Mouse (Mus musculus) heart, embryonic 13.5 days (tissue): Measurements from ENCODE around the gene Acta1. TPM values are rescaled to one million over a fixed set of nuclear protein-coding genes. Genes with fewer than 3 reads are reported as not detected.

Source experiments
- ATAC-seq: fragments of 200-750 bp; cut with Nextera tagmentation; 2 replicates; pipeline ENCODE4 v1.8.0; 2017; ENCODE audit warnings: moderate TSS enrichment; ENCODE audit not compliant: insufficient number of reproducible peaks, low FRiP score, low TSS enrichment; ENCODE audit errors: extremely low read depth
- H3K27ac ChIP-seq: fragments of 300-500 bp; sonication (generic); replicated peaks from 2 replicates; pipeline ENCODE4 v1.5.1; 2015; ENCODE audit warnings: moderate library complexity, mild to moderate bottlenecking, inconsistent platforms
- H3K27me3 ChIP-seq: fragments of 300-500 bp; sonication (generic); replicated peaks from 2 replicates; pipeline ENCODE4 v1.6.1; 2015; ENCODE audit warnings: mild to moderate bottlenecking, inconsistent platforms
- H3K36me3 ChIP-seq: fragments of 300-500 bp; sonication (generic); 2 replicates; pipeline ENCODE4 v1.6.1; 2015; ENCODE audit warnings: mild to moderate bottlenecking, inconsistent platforms
- H3K4me1 ChIP-seq: fragments of 300-500 bp; sonication (generic); 2 replicates; pipeline ENCODE4 v1.6.1; 2015; ENCODE audit warnings: inconsistent platforms
- H3K4me2 ChIP-seq: fragments of 300-500 bp; sonication (generic); 2 replicates; pipeline ENCODE4 v1.6.1; 2015; ENCODE audit warnings: inconsistent platforms, mild to moderate bottlenecking, moderate library complexity
- H3K4me3 ChIP-seq: fragments of 300-500 bp; sonication (generic); 2 replicates; pipeline ENCODE4 v1.5.1; 2015; ENCODE audit warnings: moderate library complexity, mild to moderate bottlenecking, inconsistent platforms
- H3K9ac ChIP-seq: fragments of 300-500 bp; sonication (generic); 2 replicates; pipeline ENCODE4 v1.6.1; 2015; ENCODE audit warnings: inconsistent platforms, mild to moderate bottlenecking, moderate library complexity
- H3K9me3 ChIP-seq: fragments of 300-500 bp; sonication (generic); 2 replicates; pipeline ENCODE4 v1.6.1; 2016; ENCODE audit warnings: inconsistent platforms
- WGBS: fragments of 180-500 bp; shearing (Covaris S2); methylation state at CpG from one replicate; pipeline ENCODE4 v1.1.7; 2015; ENCODE audit warnings: mixed read lengths; 5-methylcytosine and 5-hydroxymethylcytosine counted together
- polyA plus RNA-seq: library from polyadenylated mRNA; unstranded; fragments of >200 nt; fragmentation: Nextera tagmentation; extraction: Ambion mirVana; gene quantifications from 2 replicates; pipeline ENCODE4 v1.2.1, GENCODE M21; 2015

The Acta1 gene
- polyA plus RNA-seq, 1 experiment from 2014 or later, result 292 TPM

DNA sequence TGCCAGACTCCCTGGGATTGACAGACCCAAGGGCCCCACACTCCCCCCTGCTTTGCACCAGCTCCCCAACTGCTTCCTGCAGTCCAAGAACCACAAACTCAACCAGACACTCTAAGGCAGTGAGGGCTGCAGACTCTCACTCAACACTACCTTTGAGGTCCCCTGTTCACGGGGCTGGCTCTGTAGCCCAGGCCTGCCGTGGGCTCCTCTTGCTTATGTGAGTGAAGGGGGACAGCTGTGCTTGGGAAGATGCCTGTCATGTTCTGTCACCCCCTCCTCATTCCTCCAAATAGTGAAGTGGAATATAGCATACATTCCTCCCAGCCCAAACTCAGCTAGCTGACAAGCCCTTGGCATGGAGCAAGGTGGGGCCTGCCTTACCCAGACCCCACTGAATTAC is 12.1 kb downstream of the Acta1 start:
- peaks cover 28% of the 10 kb centered on the region for H3K27me3 ChIP-seq
- H3K9ac ChIP-seq, result no peak overlapping the region
- H3K4me2 ChIP-seq, result no peak overlapping the region
- H3K36me3 ChIP-seq, result no peaks in the 10 kb centered on the region
- peaks cover 29% of the 10 kb centered on the region for H3K4me1 ChIP-seq
- no peak overlapping the region for H3K4me3 ChIP-seq
- no peak for ATAC-seq
- no peak overlapping the region for H3K27ac ChIP-seq
- WGBS, result 57% methylated on average over 2 of the region's 2 CpGs
- no peaks in the 10 kb centered on the region for H3K9me3 ChIP-seq

- no peak for ATAC-seq
- peaks cover 18% of the 10 kb centered on the region for H3K27me3 ChIP-seq
- no peak overlapping the region for H3K9ac ChIP-seq
- peaks cover 29% of the 10 kb centered on the region for H3K4me1 ChIP-seq
- no peaks in the 10 kb centered on the region for H3K9me3 ChIP-seq
- no peak overlapping the region for H3K27ac ChIP-seq
- no peaks in the 10 kb centered on the region for H3K36me3 ChIP-seq
- no peak overlapping the region for H3K4me2 ChIP-seq
- 33% methylated on average over 4 of the region's 4 CpGs for WGBS
- H3K4me3 ChIP-seq, result no peak overlapping the region
These were observed 13.7 kb downstream of the Acta1 start for GRCm38 (mm10) chr8:123880821-123881350.

DNA sequence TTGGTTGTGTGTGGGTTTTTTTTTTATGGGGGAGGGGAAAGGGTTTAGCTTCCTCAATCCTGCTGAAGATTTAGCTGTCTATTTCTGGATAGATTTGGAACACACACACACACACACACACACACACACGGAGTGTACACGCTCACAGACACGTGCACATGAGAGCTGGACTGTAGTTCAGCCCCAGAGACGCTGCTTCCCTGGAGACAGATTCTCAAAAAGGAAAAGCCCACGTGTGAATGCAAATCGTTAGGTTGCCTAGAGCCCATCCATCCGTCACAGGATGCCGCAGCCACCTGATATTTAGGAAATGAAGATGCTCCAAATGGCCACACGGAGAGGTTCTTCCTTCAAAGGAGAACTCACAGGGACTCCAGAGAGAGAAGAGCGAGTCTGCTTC is 14.3 kb downstream of the Acta1 start:
- peaks cover 12% of the 10 kb centered on the region for H3K27me3 ChIP-seq
- no peaks in the 10 kb centered on the region for H3K9me3 ChIP-seq
- no peak overlapping the region for H3K4me3 ChIP-seq
- no peak overlapping the region for H3K4me2 ChIP-seq
- WGBS, result 69% methylated on average over 10 of the region's 10 CpGs
- no peak for ATAC-seq
- no peak overlapping the region for H3K9ac ChIP-seq
- peaks cover 29% of the 10 kb centered on the region for H3K4me1 ChIP-seq
- no peaks in the 10 kb centered on the region for H3K36me3 ChIP-seq
- H3K27ac ChIP-seq, result no peak overlapping the region

GRCm38 (mm10) chr8:123877865-123878264 is 16.7 kb downstream of the Acta1 start:
- 51% methylated on average over 2 of the region's 2 CpGs for WGBS
- H3K4me1 ChIP-seq, result peaks cover 10% of the 10 kb centered on the region
- no peaks in the 10 kb centered on the region for H3K36me3 ChIP-seq
- H3K27ac ChIP-seq, result no peak overlapping the region
- no peak overlapping the region for H3K4me3 ChIP-seq
- H3K9me3 ChIP-seq, result no peaks in the 10 kb centered on the region
- H3K27me3 ChIP-seq, result peaks cover 5% of the 10 kb centered on the region; the same call in 1 of the 2 replicates
- no peak for ATAC-seq
- H3K9ac ChIP-seq, result no peak overlapping the region
- no peak overlapping the region for H3K4me2 ChIP-seq

- 63% methylated on average over 11 of the region's 11 CpGs for WGBS
- Histone ChIP-seq H3K9ac (no peak overlapping the region), H3K27me3 (no peaks in the 10 kb centered on the region), H3K4me2 (no peak overlapping the region), H3K4me1 (peaks cover 16% of the 10 kb centered on the region), H3K27ac (no peak overlapping the region), H3K4me3 (no peak overlapping the region), H3K36me3 (no peaks in the 10 kb centered on the region), H3K9me3 (no peaks in the 10 kb centered on the region)
- no peak for ATAC-seq
These were observed 20.2 kb downstream of the Acta1 start for GRCm38 (mm10) chr8:123874324-123874723.

DNA sequence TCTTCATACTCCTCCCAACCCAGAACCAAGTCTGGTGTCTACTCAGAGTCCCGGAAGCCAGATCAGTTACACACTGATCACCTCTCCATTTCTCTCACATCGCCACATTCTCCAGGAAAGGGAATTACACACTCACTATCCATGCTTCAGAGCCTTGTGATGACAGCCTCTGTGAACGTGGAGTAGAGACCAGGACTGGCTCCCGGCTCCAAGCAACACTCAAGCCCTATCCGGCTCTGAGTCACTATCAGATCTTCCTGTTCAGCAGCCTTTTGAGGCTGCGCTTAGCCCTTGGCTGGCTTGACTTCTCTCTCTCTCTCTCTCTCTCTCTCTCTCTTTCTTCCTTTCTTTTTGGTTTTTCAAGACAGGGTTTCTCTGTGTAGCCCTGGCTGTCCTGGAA is 21.2 kb downstream of the Acta1 start:
- Histone ChIP-seq H3K4me1 (peaks cover 16% of the 10 kb centered on the region), H3K36me3 (no peaks in the 10 kb centered on the region), H3K4me3 (no peak overlapping the region), H3K27ac (no peak overlapping the region), H3K9ac (no peak overlapping the region), H3K4me2 (no peak overlapping the region), H3K27me3 (no peaks in the 10 kb centered on the region), H3K9me3 (no peaks in the 10 kb centered on the region)
- WGBS, result 29% methylated on average over 6 of the region's 6 CpGs
- no peak for ATAC-seq

GRCm38 (mm10) chr8:123872048-123872447 is 22.5 kb downstream of the Acta1 start:
- Histone ChIP-seq H3K27me3 (no peaks in the 10 kb centered on the region), H3K27ac (peak overlapping the region; percentile 38), H3K9ac (no peak overlapping the region), H3K9me3 (no peaks in the 10 kb centered on the region), H3K4me3 (no peak overlapping the region), H3K36me3 (no peaks in the 10 kb centered on the region), H3K4me2 (0 out of 2 replicates have a peak overlapping the region, but pooled peaks have one; percentile 14), H3K4me1 (peaks cover 16% of the 10 kb centered on the region)
- 40% methylated on average over 9 of the region's 9 CpGs for WGBS
- no peak for ATAC-seq

DNA sequence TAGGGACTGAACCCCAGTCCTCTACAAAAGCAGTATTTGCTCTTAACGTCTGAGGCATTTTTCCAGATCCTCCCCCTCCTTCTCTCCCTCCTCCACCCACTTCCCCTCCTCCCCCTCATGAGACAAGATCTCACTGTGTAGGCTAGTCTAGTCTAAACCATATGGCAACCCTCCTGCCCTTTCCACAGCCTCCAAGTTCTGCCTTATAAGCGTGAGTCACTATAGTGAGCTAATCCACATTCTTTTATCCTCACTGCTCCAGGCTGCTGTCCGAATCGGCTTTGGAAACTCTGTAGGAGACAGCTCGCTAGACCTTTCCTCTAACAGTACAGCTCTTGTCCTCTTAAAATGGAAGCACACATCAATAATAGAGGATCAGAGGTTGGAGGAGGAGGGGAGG is 27.6 kb downstream of the Acta1 start:
- 30% methylated on average over 5 of the region's 5 CpGs for WGBS
- no peak for ATAC-seq

GRCm38 (mm10) chr8:123865786-123866185 is 28.8 kb downstream of the Acta1 start:
- ATAC-seq, result no peak
- WGBS, result 70% methylated on average over 7 of the region's 7 CpGs
- Histone ChIP-seq H3K4me2 (no peak overlapping the region), H3K4me3 (no peak overlapping the region), H3K36me3 (no peaks in the 10 kb centered on the region), H3K9ac (no peak overlapping the region), H3K27me3 (peaks cover 41% of the 10 kb centered on the region), H3K9me3 (no peaks in the 10 kb centered on the region), H3K27ac (no peak overlapping the region), H3K4me1 (peaks cover 7% of the 10 kb centered on the region)

More for the DNA sequence above, 27.6 kb downstream of the Acta1 start:
- no peak overlapping the region for H3K4me2 ChIP-seq
- peaks cover 9% of the 10 kb centered on the region for H3K4me1 ChIP-seq
- H3K9ac ChIP-seq, result no peak overlapping the region
- peaks cover 31% of the 10 kb centered on the region for H3K27me3 ChIP-seq
- no peak overlapping the region for H3K4me3 ChIP-seq
- H3K9me3 ChIP-seq, result no peaks in the 10 kb centered on the region
- no peaks in the 10 kb centered on the region for H3K36me3 ChIP-seq
- H3K27ac ChIP-seq, result no peak overlapping the region

DNA sequence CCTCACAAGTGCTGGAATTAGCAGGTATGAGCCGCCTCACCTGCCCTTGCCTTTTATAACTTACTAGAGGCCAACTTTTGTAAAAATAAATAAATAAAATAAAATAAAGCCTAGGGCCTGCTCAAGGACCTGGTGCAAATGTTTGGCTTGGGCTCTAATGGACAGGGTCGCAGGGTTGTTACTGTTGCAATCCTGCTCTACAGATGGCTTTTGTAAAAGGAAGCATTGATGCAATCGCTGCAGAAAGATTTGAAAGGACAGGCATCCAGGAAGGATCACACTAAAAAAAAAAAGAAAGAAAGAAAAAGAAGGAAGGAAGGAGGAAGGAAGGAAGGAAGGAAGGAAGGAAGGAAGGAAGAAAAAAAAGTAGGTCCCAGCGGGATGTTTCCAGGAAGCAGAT is 34.2 kb downstream of the Acta1 start:
- Histone ChIP-seq H3K9ac (no peak overlapping the region; the same call in 1 of the 2 replicates), H3K4me2 (peak overlapping the region; percentile 88), H3K4me1 (peaks cover 21% of the 10 kb centered on the region), H3K4me3 (peak overlapping the region; percentile 93), H3K36me3 (no peaks in the 10 kb centered on the region), H3K27me3 (peaks cover 42% of the 10 kb centered on the region), H3K27ac (no peak overlapping the region), H3K9me3 (no peaks in the 10 kb centered on the region)
- WGBS, result 76% methylated on average over 4 of the region's 4 CpGs
- no peak for ATAC-seq

- 1% methylated on average over 45 of the region's 48 CpGs for WGBS
- peak within 1 kb of the TSS; percentile 93 for H3K4me3 ChIP-seq
- peak within 1 kb of the TSS; percentile 88 for H3K4me2 ChIP-seq
- H3K27ac ChIP-seq, result peak within 1 kb of the TSS; percentile 58
- peak within 1 kb of the TSS; percentile 89 for H3K9ac ChIP-seq
- H3K27me3 ChIP-seq, result peaks cover 38% of the 10 kb centered on the region
- 0 out of 2 replicates have a peak, but pooled peaks cover 1% of the 10 kb centered on the region for H3K36me3 ChIP-seq
- ATAC-seq, result peak; percentile 37; the same call in 1 of the 2 replicates
- H3K4me1 ChIP-seq, result peaks cover 21% of the 10 kb centered on the region
- H3K9me3 ChIP-seq, result 0 out of 2 replicates have a peak, but pooled peaks cover 2% of the 10 kb centered on the region
These were observed 34.8 kb downstream of the Acta1 start, which contains the start of gene Ccsap for GRCm38 (mm10) chr8:123859648-123860259. Gene Ccsap (minus strand): TSS chr8:123860209.
